Mouse (Mus musculus) ES-Bruce4 (cell line): ENCODE results near the gene 1700016C15Rik.

Experiments
- CTCF ChIP-seq: IDR thresholded peaks from one replicate; pipeline ENCODE4 v1.8.1; 2011; ENCODE audit warnings: low read depth, low read length
- EP300 ChIP-seq: IDR thresholded peaks from 2 replicates; pipeline ENCODE4 v1.6.1; 2011; ENCODE audit warnings: low read depth, low read length; ENCODE audit not compliant: insufficient read depth

- TF ChIP-seq CTCF (no peak), EP300 (no peak)
Observed at GRCm38 (mm10) chr1:177795421-177796192, 66.0 kb downstream of the 1700016C15Rik start.
